Mouse (Mus musculus) megakaryocyte progenitor cell, adult 5-6 weeks (primary cell): ENCODE measurements around the gene Ubqln4. TPM values are rescaled to one million over a fixed set of nuclear protein-coding genes. Genes with fewer than 3 reads are reported as not detected.
A peak's percentile ranks its signal among the peaks of the same experiment; 100 is the strongest.

Experiments used
- ATAC-seq: replicated peaks from 2 replicates; pipeline ENCODE4 v1.8.0; 2016; ENCODE audit warnings: mild to moderate bottlenecking, moderate TSS enrichment, inconsistent platforms; ENCODE audit not compliant: poor library complexity
- total RNA-seq, 2 experiments: library from RNA; stranded (forward) in 1 of 2; stranded (reverse) in 1 of 2; fragments of 157-497, 149-512 nt in 1 of 2; fragments of 200-1000 nt in 1 of 2; gene quantifications; 2 replicates each; pipeline versions ENCODE4 v1.2.3 to v1.2.4; 2015 to 2017

The Ubqln4 gene
- total RNA-seq (2015) (42.0 and 49.7 TPM in 2 replicates), total RNA-seq (2017) (40.6 and 47.5 TPM in 2 replicates)

DNA sequence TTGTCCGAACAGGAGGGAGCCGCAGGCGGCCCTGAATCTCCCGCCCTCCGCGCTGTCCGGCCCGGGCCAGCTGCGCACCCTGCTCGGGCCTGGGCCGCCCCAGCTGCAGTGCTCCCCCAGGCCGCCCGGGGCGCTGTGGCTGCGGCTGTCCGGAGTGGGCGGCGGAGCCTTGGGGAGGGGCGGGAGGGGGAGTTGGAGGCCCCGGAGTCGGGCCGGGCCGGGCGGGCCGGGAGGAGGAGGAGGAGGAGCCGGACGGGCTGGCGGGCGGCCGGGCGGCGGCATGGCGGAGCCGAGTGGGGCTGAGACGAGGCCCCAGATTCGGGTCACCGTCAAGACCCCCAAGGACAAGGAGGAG is at the start of gene Ubqln4:
Gene Ubqln4 (plus strand): TSS at position 234 of the 355 bp plus-strand sequence.
- peak; percentile 63 for ATAC-seq

DNA sequence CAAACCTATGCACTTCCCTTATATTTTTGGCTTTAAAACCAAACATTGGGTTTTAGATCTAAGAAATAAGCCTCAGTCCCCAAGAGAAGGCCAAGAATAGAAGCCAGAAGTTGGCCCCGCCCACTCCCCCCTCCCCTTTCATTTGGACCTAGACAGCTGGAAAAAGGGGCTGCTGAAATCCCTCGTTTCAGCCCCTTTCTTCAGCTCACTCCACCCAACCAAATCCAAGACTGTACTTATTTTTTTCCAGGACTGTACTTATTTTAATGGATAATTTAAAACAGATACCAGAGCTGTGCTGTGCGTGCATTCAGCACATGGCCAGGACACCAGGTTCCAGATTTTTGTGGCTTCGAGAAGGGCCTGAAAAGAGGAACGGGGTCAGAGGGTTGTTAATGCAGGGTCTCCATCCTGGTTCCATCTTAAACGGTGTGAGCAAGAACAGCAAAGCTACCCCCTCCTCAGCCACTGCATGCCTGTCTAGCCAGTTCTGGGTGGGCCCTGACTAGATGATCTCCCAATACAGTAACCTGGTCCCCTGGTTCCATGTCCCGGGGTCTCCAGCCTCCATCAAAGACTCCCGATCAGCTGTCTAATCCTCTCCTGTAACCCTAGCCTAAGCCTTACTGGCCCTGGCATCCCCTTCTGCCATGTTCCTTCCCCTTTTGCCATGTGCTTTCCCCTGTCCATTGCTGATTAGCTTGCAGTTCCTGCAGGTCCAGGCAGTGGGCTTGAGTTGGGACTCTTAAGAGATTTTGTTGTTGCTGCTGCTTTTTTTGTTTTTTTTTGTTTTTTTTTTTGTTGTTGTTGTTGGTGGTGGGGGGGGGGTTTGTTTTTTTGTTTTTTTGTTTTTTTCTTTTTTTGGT is 49.4 kb upstream of the Ubqln4 start:
- no peak for ATAC-seq

DNA sequence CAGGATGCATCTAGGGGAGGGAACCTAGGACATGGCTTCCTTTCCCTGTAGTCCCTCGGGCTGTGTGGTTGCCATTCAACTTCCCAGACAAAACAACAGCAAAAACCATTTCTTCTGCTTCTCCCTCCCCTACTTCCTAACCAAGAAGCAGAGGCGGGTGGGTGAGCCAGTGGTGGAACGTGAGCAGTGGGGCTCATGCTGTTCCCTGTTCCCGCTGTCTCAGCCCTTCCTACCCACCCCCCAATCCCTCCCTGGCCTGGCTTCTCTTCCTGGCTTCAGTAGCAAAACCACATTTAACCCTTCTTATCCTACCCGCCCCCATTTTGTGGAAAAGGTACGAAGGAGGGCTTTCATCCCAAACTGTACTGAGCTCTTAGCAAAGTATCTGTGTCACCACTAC is 48.5 kb upstream of the Ubqln4 start:
- no peak for ATAC-seq

DNA sequence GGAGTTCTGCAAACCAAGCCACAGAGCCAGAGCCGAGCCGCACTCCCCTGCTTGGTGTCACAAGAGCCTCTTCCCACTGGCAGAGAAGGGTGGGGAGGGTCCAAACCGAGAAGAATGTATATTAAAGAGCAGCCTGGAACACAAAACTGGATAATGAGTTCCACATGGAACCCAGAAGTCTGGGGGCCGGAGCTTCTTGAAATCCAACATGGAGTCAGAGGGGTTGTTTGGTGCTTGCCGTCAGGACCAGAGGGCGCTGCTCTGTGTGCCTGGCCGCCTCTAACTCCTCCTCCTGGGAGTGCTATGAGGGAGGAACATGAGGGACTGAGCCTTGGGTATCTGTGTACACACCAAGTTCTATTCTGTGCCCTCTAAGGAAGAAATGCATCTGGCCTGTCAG is 47.8 kb upstream of the Ubqln4 start:
- no peak for ATAC-seq

DNA sequence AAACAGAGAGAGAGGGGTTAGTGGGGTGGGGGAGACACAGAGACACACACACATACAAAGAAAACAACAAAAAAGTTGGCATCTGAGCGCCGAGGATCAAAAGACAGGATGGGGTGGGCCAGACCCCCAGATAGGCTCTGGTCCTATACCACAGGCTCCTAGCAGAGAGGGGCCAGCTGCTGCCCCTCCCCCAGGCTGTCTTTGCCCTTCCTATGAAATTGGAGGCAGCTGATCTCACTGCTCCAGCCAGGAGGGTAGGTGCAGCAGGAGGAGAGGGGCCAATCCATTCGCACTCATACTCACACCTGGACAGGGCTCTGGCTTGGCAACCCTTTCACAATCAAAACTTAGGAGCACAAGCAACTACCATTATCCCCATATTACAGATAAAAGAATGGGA is 44.3 kb upstream of the Ubqln4 start:
- ATAC-seq, result no peak

DNA sequence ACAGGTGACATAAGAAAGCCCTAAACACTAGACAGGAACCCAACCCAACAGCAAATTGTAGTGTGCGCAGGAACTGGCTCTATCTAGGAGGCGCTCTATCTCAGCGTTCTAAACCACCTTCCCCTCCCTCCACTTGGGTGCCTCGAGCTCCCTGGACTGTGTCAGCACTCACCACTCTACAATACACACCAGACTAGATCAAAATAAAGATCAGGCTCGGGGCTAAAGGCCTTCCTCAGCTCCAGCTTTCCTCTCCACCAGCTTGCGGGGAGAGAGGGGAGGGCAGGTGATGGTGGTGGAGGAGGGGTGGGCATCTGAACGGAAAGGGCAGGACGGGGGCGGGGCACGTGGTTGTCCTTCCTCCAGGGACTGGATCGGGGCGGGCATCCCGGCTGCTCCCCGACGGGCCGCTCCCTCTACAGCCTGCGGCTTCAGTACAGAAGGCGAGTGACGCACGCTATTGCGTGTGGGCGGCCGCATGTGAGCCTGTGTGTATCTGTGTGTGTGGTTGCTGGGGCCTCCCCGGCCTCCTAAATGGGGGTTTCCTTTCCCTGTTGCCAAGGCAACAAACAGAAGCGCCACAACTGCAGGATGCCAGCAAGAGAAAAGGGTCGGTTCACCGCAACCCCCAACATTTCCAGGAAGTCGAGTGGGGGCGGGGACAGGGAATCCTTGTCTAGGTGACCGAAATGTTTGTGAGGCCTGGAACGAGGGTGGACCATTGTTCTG is 43.7 kb upstream of the Ubqln4 start, which contains the start of gene Lmna:
Gene Lmna (minus strand): TSS at position 265 of the 729 bp plus-strand sequence.
- ATAC-seq, result peak; percentile 90

DNA sequence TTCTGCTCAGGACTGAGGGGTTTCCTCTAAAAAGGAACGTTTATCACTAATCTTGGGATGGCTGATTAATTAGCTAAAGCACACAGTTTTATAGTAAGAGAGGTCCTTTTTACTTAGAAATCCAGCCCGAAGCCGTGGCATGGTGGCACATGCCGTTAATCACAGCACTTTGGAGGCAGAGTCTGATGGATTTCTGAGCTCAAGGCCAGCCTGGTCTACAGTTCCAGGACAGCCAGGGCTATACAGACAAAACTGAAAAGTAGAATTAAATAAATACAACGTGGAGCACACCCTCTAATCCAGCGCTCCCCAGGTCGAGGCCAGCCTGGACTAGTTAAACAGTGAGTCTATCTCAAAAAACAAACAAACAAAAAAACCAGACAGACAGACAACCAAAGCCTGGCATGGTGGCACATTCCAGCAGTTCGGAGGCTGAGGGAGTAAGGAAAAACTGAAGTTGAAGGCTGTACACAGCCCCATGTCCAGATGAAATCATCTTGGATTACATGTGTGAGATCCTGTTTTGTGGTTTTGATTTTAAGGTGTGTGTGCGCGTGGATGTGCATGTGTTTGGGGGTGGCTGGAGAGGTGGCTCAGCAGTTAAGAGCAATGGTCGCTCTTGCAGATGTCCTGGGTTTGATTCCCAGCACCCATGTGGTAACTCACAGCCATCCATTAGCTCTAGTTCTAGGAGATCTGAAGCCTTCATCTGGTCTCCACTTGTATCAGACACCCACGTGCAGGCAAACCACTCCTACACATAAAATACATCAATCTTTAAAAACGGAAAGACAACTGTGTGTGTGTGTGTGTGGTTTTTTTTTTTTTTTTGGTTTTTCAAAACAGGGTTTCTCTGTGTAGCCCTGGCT is 42.9 kb upstream of the Ubqln4 start:
- no peak for ATAC-seq

DNA sequence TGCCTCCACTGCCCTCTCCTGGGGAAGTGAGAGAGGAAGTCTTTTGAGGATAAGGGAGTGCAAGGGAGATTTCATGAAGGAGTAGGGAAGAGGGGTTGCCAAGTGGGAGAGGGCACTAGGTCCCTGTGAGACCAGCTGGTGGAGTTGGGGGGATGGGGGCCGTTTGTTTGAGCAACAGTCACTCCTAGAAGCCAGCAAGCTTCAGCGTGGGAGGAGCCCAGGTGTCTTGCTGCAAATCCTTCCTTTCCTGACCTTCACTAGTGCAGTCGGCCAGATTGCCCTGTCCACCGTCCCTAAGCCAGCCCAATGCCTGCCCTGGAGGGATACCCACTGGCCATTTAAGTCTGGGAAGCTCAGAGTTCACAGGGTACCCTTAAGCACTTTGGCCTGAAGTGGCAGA is 42.0 kb upstream of the Ubqln4 start:
- no peak for ATAC-seq

DNA sequence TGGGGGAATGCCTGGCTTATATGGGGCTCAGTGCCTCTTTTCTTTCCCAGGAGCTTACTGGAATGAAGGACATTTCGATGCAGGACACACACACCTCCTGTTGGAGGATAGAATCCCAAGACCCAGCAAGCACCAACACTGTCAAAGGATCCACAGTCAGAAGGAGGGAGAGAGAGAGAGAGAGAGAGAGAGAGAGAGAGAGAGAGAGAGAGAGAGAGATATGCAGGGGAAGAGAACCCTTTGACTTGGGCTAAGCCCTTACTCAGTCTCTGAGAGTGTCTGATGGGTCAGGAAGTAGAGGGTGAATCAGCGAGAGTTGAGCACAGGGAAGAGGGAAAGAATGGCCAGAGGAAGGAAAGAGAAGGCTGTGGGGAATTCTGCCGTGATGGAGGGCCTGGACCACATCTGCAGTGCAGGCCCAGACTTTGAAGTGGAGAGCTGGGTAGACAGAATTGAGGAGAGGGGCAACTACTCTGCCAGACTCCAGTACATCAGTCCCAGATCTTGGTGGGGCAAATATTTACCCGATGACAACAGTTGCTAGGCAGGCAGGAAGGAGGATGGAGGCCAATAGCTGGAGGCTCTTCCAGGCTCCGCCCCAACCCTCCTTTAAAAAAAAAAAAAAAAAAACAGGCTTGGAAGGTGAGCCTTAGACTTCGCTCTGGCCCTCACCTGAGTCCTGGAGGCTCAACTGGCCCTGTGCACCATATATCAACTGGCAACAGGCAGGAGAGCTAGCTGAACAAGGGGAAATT is 41.2 kb upstream of the Ubqln4 start:
- ATAC-seq, result no peak

DNA sequence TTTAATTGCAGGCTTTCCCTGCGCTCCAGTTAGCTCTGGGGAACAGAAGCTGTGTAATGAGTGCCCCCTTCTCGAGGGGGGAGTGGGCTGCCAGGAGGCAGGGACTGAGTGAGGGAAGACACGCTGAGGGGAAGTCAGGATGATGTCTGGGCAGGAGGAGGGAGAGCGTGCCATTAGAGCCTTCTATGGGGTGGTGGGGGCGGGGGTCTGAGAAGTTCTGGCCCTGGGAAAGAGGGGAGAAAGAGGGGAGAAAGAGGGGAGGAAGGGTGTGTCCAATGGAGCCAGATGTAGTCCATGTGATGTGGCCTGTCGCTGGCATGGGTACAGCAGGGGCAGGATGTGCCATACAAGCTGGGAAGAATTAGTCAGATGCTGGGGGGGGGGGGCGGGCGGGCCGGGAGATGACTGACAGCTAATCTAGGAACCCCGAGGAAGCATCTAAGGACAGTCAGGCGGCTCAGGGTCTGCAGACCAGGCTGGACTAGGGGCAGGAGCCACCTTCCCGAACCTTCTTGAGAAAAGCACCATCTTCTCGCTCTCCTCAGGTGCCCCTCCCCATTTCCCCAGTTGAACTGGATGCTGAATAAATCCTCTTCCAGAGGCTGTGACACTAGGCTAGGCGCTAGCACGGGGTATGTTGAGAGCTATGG is 40.5 kb upstream of the Ubqln4 start:
- no peak for ATAC-seq

DNA sequence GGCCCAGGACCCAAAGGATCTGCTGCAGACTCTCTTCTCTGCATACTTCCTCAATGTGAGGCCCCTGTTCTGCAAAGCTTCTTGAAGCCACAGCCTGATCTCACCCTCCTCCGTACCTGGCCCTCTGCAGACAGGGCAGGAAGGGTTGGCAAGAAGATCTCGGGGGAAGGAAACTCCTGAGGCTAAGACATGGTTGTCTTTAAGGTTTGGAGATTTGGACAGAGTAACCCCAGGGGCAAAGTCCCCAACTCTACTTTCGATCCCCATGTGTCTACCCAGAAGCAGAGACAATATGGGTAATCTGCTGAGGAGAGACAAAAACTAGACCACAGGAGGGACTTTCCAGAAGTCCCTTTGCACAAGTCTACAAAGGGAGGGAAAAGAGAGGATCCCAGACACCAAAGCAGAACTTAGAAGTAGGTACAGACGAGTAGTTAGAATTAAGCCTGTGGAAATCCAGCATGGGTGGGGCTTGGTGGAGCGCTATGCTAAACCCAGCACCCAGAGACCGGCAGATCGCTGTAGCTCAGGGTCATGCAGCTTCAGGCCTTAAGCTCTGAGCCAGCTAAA is 39.9 kb upstream of the Ubqln4 start:
- no peak for ATAC-seq

DNA sequence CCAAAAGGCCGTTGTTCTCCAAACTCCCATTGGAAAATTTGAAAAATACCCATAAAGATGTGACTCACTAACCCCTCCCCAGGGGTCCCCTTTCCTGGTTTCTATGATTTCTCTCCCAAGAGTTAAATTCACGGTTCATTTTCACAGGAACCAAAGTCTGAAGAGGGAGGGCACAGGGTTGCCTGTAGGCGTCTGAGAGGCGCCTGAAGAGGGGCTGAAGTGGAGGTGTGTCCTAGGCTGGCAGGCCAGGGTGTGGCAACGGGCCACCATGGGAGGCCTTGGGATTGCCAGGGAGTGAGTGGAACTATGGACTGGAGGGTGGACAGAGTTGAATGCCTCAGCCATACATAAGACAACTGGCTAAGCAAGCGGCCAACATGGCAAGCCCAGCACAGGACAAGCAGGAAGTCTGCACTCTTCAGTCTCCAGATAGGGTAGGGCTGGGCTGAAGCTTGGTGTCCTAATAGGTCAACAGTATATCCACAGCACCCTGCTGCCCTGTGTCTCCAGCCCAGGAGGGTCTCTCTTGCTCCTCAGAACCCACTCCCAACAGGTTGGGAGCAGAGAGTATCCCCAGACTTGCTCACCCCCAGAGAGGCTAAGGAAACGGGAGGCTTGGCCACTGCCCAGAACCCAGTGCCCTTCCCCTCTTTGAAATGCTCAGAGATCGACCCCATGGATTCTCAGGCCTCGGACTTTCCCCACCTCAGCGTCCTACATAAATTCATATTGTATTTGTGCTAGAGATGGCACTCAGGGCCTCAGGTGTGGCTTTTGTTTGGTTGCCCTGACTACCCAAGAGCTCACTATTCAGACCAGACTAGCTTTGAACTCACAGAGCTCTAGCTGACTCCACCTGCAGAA is 39.1 kb upstream of the Ubqln4 start:
- no peak for ATAC-seq

DNA sequence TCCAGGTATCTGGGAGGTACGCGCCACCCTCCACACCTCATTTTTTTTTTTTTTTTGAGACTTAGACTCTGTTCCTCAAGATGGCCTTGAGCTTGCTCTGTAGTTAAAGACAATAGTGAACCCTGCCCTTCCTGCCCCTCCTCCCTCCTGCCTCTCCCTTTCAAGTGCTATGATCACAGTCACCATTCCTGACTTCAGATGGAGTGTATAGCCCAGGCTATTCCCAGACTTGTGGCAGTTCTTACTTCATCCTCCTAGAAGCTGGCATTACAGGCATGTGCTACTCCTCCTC is 38.5 kb upstream of the Ubqln4 start:
- no peak for ATAC-seq

DNA sequence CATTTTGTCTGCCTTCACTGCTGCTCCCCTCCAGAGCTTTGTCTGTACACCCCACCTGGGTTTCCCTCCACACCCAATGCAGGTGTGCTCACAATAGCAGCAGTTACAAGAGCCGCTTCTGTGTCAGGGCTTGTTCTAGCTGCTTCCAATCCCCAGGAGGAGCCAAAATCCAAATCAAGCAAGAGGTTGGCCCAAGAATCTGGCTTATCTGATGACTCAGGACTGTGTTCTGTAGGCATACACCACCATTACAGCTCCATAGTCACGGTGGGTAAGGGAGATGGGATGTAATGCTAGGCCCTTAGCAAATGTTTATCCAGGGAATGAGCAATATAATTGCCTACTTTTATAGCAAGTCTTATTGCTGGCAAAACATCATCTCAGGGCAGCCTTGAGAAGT is 37.2 kb upstream of the Ubqln4 start:
- ATAC-seq, result no peak

DNA sequence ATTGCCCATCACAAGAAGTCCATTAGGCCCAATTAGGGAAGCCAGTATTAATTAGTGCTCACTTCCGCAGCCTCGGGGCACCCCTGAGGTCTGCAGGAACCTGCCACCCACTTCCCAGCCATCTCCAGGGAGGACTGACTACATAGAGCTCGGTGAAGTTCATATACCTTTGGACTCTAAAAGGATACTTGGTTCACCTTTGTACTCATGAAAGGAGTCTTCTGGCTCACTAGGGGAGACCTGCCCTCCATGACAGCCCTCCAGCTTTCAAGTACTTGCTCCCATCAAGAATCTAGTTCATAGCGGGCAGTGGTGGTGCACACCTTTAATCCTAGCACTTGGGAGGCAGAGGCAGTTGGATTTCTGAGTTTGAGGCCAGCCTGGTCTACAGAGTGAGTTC is 35.1 kb upstream of the Ubqln4 start:
- no peak for ATAC-seq

DNA sequence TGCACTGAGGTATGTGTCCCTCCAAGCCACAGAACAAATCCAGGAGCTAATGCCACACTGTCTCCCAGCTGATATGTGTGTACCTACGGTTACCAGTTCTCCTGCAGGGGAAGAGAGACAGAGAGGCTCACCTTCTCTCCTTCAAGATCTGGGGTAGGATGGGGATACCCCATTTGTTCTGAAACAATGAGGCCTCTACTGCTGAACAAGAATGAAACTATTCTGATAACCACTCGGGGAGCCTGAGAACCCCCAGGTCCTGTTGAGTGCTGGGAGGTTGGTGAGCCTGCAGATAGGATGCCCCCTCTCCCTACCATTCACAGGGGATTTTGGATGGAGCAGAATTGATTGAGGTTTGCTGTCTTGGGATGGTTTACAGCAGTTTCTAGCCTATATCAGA is 33.5 kb upstream of the Ubqln4 start:
- ATAC-seq, result no peak

DNA sequence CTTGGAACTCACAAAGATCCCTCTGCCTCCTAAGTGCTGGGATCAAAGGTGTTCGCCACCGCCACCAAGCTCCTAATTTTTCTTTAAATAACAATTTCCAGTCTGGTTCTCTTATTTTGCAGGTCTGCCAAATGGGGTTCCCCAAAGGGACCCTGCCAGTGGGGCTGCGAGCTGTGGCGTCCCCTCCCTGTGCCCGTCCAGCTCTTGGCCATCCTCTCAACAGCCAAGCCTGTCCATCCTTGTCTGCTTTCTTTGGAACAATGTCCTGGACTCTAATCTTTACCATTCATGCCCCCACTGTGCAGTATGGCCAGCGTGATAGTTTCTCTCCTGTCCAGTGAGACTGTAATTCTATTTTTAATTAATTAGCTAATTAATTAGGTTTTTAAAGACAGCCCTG is 32.4 kb upstream of the Ubqln4 start:
- no peak for ATAC-seq

DNA sequence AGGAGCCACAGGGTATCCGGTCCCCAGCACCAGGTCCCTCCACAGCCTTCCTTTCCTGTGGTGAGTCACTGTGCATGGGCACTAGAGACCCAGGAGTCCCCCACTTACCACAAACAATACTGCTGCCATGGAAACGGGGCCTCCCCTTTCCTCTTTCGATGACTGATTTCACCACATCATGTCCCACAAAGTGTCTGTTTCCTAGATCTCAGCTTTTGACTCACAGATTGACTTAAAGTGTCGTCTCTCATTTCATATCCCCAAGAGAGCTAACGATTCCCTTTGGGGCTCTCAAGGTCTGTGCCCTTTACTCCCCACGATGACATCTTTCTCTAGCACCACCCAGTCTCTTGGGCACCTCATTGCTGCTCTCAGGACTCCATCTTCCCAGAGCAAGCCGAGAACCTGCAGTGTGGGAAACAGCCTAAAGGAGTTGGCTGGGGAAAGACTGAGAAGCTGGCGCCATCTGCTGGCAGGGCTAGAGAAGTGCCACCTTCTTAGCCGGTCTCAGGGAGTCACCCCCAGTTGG is 31.7 kb upstream of the Ubqln4 start:
- ATAC-seq, result peak; percentile 76

DNA sequence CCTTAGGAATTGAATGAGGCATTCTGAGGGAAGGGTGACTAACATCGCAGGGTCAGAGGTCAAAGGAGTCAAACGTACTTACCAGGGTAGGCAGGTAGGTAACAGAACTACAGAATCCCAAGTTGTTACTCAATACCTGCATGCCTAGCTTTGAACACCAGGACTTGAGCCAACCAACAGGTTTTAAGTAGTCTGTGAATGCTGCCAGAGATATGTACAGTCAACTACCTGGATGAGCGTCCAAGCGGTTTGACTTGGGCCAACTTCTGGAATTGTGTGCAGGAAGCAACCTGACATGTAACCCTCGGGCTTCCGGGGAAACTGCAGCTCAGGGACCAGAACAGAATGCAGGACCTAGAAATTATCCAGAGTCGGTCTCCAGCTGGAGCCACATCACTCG is 30.5 kb upstream of the Ubqln4 start:
- ATAC-seq, result no peak
